Mouse (Mus musculus) liver, embryonic 14.5 days (tissue): Measurements from ENCODE around the gene Slc24a4. TPM values are rescaled to one million over a fixed set of nuclear protein-coding genes. Genes with fewer than 3 reads are reported as not detected.

ENCODE experiments used
- ATAC-seq: fragments of 200-750 bp; cut with Nextera tagmentation; 2 replicates; pipeline ENCODE4 v1.8.0; 2017; ENCODE audit warnings: moderate number of reproducible peaks, mild to moderate bottlenecking, moderate library complexity; ENCODE audit not compliant: insufficient read depth
- DNase-seq, 3 experiments: peaks; one replicate each; pipeline ENCODE4 v3.0.0-alpha.2; 2012 to 2013; ENCODE audit warnings: low read depth in 3 of 3, low spot score in 3 of 3
- H3K27ac ChIP-seq: fragments of 300-500 bp; sonication (generic); 2 replicates; pipeline ENCODE4 v1.5.1; 2014; ENCODE audit warnings: moderate library complexity, mild to moderate bottlenecking, control low read depth, inconsistent platforms
- H3K27me3 ChIP-seq: fragments of 300-500 bp; sonication (generic); 2 replicates; pipeline ENCODE4 v1.6.1; 2014; ENCODE audit warnings: mild to moderate bottlenecking, low read length, moderate library complexity; ENCODE audit not compliant: control insufficient read depth, insufficient read depth
- H3K36me3 ChIP-seq: fragments of 300-500 bp; sonication (generic); replicated peaks from 2 replicates; pipeline ENCODE4 v1.6.1; 2014; ENCODE audit warnings: low read depth; ENCODE audit not compliant: control insufficient read depth, insufficient read depth
- H3K4me1 ChIP-seq, 2 experiments: fragments of 200-500 bp in 1 of 2; fragments of 300-500 bp in 1 of 2; sonication (generic) in 1 of 2; replicated peaks; 2 replicates each; pipeline ENCODE4 v1.6.1; 2012 to 2014; ENCODE audit warnings: antibody characterized with exemption in 1 of 2, inconsistent platforms in 1 of 2, low read length in 1 of 2; ENCODE audit not compliant: control insufficient read depth in 2 of 2, insufficient read depth in 2 of 2
- H3K4me2 ChIP-seq: fragments of 300-500 bp; sonication (generic); 2 replicates; pipeline ENCODE4 v1.6.1; 2014; ENCODE audit warnings: low read depth, mild to moderate bottlenecking, control low read depth, moderate library complexity
- H3K4me3 ChIP-seq, 2 experiments: fragments of 200-500 bp in 1 of 2; fragments of 300-500 bp in 1 of 2; sonication (generic) in 1 of 2; 2 replicates each; pipeline ENCODE4 v1.5.1; 2012 to 2014; ENCODE audit warnings: low read depth in 2 of 2, low read length in 2 of 2, mild to moderate bottlenecking in 2 of 2, control low read depth in 1 of 2, inconsistent platforms in 1 of 2, moderate library complexity in 1 of 2; ENCODE audit not compliant: insufficient read depth in 1 of 2
- H3K9ac ChIP-seq: fragments of 300-500 bp; sonication (generic); replicated peaks from 2 replicates; pipeline ENCODE4 v1.6.1; 2014; ENCODE audit warnings: mild to moderate bottlenecking, control low read depth, moderate library complexity
- H3K9me3 ChIP-seq: fragments of 300-500 bp; sonication (generic); 2 replicates; pipeline ENCODE4 v1.6.1; 2016; ENCODE audit warnings: low read length, mixed read lengths; ENCODE audit not compliant: control insufficient read depth
- CTCF ChIP-seq: IDR thresholded peaks from 2 replicates; pipeline ENCODE4 v1.5.1; 2016; ENCODE audit warnings: antibody characterized with exemption, low read depth, control low read depth
- EP300 ChIP-seq: IDR thresholded peaks from 2 replicates; pipeline ENCODE4 v1.6.1; 2016; ENCODE audit warnings: antibody characterized with exemption, low read depth
- WGBS: fragments of 180-500 bp; shearing (Covaris S2); extraction: QIAGEN DNeasy Blood & Tissue Kit; methylation state at CpG from one replicate; pipeline ENCODE4 v1.1.7; 2014; ENCODE audit not compliant: insufficient replicate concordance; 5-methylcytosine and 5-hydroxymethylcytosine counted together
- polyA plus RNA-seq, 2 experiments: library from polyadenylated mRNA; depleted of rRNA in 1 of 2; stranded (reverse) in 1 of 2; unstranded in 1 of 2; fragments of >200 nt; fragmentation: Nextera tagmentation in 1 of 2; extraction: Ambion mirVana in 1 of 2; gene quantifications; 2 replicates each; pipeline versions ENCODE4 v1.2.1 to v1.2.3; 2012 to 2014

Slc24a4 gene
- polyA plus RNA-seq, 2 experiments: 0.08 to 0.10 TPM

DNA sequence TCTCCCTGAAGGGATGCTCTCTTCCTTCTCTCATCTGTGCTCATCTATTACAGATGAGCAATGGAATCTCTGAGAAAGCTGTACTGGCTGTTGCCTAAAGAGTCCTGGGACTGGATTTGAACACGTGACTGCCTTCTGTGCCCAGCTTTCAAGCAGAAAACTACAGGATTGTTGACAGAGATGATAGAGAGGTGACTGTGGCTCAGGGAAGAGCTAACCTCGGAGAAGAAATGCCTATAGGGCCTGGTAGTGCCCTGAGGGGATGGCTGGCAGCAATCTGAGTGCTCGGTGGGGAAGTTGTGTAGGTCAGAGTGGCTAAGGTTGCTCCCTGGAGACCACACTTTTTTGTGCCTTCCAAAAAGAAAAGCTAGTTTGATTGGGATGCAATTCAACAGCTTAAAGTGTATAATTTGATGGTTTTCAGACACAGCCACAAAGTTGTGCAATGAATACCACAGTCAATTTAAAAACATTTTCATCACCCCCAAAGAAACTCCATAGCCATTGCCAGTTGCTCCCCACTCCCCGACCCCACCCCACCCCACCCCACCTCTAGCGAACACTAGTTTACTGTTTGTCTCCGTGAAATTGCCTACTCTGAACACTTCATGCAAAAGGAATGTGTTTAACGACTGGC is 152.5 kb downstream of the Slc24a4 start:
- Histone ChIP-seq H3K27ac (no peak overlapping the region), H3K4me3 (no peak overlapping the region), H3K36me3 (no peaks in the 10 kb centered on the region), H3K27me3 (peaks cover 6% of the 10 kb centered on the region), H3K4me1 (peaks cover 0 to 8% of the 10 kb centered on the region in 2 experiments; a peak in 2 of 4 replicates), H3K9ac (no peak overlapping the region), H3K9me3 (no peaks in the 10 kb centered on the region), H3K4me2 (no peak overlapping the region)
- TF ChIP-seq CTCF (no peak), EP300 (no peak)
- ATAC-seq (no peak), DNase-seq (no peak)
- WGBS: 53% methylated on average over 7 of the region's 7 CpGs

DNA sequence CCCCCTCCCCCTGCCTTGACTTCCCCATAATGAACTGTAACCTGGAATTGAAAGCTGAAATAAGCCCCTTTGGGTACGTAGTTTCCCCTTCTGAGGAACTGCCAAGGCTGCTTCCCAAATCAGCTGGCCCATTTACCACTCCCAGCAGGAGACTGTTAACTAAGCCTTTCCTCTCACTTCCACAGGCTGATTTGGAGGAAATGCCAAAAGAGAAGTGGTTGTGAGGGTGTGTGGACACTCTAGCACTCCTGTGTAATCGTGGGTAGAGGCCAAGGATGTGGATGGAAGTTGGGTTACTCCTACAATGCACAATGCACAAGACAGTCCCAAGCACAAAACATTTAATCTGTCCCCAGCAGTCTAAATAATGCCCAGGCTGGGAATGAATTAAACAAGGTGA is 153.6 kb downstream of the Slc24a4 start:
- H3K9ac ChIP-seq: no peak overlapping the region
- ATAC-seq (no peak), DNase-seq (no peak)
- no peaks in the 10 kb centered on the region for H3K9me3 ChIP-seq
- TF ChIP-seq CTCF: no peak
- no peak for TF ChIP-seq EP300
- peak overlapping the region; percentile 55 for H3K4me2 ChIP-seq
- peaks cover 6% of the 10 kb centered on the region for H3K27me3 ChIP-seq
- no peak overlapping the region for H3K4me3 ChIP-seq
- no peaks in the 10 kb centered on the region for H3K36me3 ChIP-seq
- H3K4me1 ChIP-seq: peaks cover 0 to 12% of the 10 kb centered on the region in 2 experiments; a peak in 2 of 4 replicates
- 35% methylated on average over 2 of the region's 2 CpGs for WGBS
- no peak overlapping the region for H3K27ac ChIP-seq

DNA sequence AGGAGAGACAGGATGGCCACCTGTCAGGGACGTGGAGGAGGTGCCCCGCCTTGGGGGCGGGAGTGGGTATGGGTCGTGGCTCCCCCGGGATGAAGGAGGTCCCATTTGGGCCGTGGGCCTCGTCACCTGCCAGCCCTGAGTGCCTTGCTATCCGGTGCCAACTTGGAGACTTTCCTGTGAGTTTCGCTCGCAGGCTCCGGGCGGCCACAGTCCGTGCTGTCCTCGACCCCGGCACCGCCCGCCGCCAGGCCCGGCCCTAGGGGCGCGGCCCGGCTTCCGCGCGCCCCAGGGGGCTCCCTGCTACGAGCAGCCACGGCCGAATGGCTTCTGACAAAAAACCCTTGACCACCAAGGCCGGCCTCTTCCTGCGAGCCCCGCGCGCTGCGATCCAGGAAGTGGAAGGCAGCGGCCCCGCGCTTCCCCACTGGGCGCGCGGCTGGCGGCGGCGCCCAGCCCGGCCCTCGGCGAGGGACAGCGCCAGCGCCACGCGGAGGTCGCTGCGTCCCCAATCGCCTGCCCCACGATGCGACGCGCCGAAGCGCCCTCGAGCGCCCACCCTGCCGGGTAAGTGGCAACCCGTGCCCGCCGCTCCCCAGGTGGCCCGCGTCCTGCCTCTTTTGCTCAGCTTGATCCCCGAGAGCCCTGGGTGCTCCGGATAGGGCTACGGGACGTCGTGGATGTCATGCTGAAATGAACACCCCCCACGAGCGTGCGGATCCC is 154.4 kb downstream of the Slc24a4 start, which contains the start of gene Rin3:
TSS of gene Rin3 (plus strand) at position 286 of the 720 bp plus-strand sequence.
- TF ChIP-seq CTCF (no peak), EP300 (no peak)
- H3K9me3 ChIP-seq: no peaks in the 10 kb centered on the region
- H3K4me3 ChIP-seq: peak within 1 kb of the TSS; percentile 59 to 66
- ATAC-seq: peak; percentile 36; the same call in 1 of the 2 replicates
- DNase-seq: no peak
- H3K4me1 ChIP-seq: peaks cover 0 to 18% of the 10 kb centered on the region in 2 experiments; a peak in 2 of 4 replicates
- H3K27ac ChIP-seq: peak within 1 kb of the TSS; percentile 31; the same call in 1 of the 2 replicates
- peak within 1 kb of the TSS; percentile 55 for H3K4me2 ChIP-seq
- WGBS: 1% methylated on average over 75 of the region's 75 CpGs
- H3K27me3 ChIP-seq: peaks cover 6% of the 10 kb centered on the region
- peak within 1 kb of the TSS; percentile 47 for H3K9ac ChIP-seq
- no peaks in the 10 kb centered on the region for H3K36me3 ChIP-seq

DNA sequence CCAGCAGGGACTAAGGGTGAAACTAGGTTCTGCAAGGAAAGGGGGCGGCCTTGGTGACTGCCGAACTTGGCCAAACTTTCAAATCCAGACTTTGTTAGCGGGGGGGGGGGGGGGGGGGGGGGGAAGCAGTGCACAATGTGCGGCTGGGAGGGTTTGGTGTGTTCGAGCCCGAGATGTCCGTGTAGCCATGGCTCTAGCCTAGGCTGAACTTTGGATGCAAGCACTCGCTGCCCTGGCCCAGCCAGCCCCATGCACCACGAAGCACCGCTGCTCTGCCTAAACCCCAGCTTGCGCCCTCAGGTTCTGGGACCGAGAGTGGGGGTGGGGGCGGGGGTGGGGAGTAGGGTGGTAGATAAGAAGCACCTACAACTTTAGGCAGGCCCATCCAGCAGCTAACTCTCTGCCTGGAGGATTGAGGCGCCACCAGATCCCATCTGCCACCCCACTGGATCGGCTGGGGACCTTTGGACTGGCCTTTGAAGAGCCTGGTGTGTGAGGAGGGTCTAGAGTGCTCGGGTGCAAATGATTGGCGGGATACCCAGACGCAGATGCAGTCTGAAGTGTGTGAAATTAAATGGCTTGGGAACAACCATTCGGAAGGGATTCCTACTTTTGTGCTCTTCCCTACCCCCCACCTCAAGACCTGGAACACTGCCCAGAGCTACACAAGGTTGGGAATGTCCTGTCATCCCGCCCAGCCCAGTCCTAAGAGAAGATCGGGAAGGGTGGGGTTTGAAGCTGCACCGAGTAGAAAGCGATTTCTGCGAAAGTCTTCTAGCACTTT is 155.1 kb downstream of the Slc24a4 start:
- Histone ChIP-seq H3K27ac (no peak overlapping the region), H3K4me2 (peak overlapping the region; percentile 55), H3K9me3 (no peaks in the 10 kb centered on the region), H3K27me3 (peaks cover 6% of the 10 kb centered on the region), H3K4me3 (peak overlapping the region; percentile 59 to 66), H3K36me3 (no peaks in the 10 kb centered on the region), H3K4me1 (peaks cover 0 to 24% of the 10 kb centered on the region in 2 experiments; a peak in 2 of 4 replicates), H3K9ac (peak overlapping the region; percentile 47)
- peak; percentile 53 for ATAC-seq
- no peak for DNase-seq
- TF ChIP-seq CTCF: no peak
- TF ChIP-seq EP300: no peak
- WGBS: 2% methylated on average over 23 of the region's 24 CpGs

GRCm38 (mm10) chr12:102284267-102284610 is 155.7 kb downstream of the Slc24a4 start:
- Histone ChIP-seq H3K4me1 (peaks cover 0 to 25% of the 10 kb centered on the region in 2 experiments; a peak in 2 of 4 replicates), H3K9ac (no peak overlapping the region), H3K27me3 (peaks cover 6% of the 10 kb centered on the region), H3K27ac (no peak overlapping the region), H3K9me3 (no peaks in the 10 kb centered on the region), H3K4me2 (peak overlapping the region; percentile 55), H3K36me3 (no peaks in the 10 kb centered on the region), H3K4me3 (peak overlapping the region; percentile 59 to 66; a peak in 3 of 4 replicates)
- no peak for TF ChIP-seq EP300
- no peak for TF ChIP-seq CTCF
- 8% methylated on average over 9 of the region's 9 CpGs for whole genome bisulfite sequencing
- no peak for ATAC-seq
- no peak for DNase-seq
